Mouse (Mus musculus) G1E (cell line): ENCODE measurements around the gene Dap3. TPM values are rescaled to one million over a fixed set of nuclear protein-coding genes. Genes with fewer than 3 reads are reported as not detected.
"Not testable (repeated sequence)": the region's sequence is repeated elsewhere in the genome, so short reads cannot be mapped to it uniquely, and the experiment has no call there.

Source experiments
- ATAC-seq: 2 replicates; pipeline ENCODE4 v1.8.0; 2016; ENCODE audit warnings: mild to moderate bottlenecking; ENCODE audit not compliant: insufficient number of reproducible peaks, poor library complexity, low FRiP score, severe bottlenecking; ENCODE audit errors: extremely low read depth
- DNase-seq: peaks from one replicate; pipeline ENCODE4 v3.0.0; 2012; ENCODE audit warnings: low spot score
- H3K27me3 ChIP-seq: 2 replicates; pipeline ENCODE4 v1.6.1; 2012; ENCODE audit warnings: mild to moderate bottlenecking, low read length, inconsistent platforms; ENCODE audit not compliant: insufficient read depth
- H3K36me3 ChIP-seq: replicated peaks from 2 replicates; pipeline ENCODE3; 2012; ENCODE audit warnings: mild to moderate bottlenecking, inconsistent platforms
- H3K4me1 ChIP-seq: 2 replicates; pipeline ENCODE4 v1.6.1; 2012; ENCODE audit warnings: low read depth, low read length, inconsistent platforms, mixed read lengths; ENCODE audit not compliant: insufficient read depth
- H3K4me3 ChIP-seq: 2 replicates; pipeline ENCODE4 v1.5.1; 2012; ENCODE audit warnings: low read depth, mild to moderate bottlenecking, inconsistent platforms, low read length, moderate library complexity, mixed read lengths
- H3K9me3 ChIP-seq: replicated peaks from 2 replicates; pipeline ENCODE4 v1.6.1; 2012; ENCODE audit warnings: inconsistent platforms
- CTCF ChIP-seq: IDR thresholded peaks from 2 replicates; pipeline ENCODE4 v1.5.1; 2012; ENCODE audit warnings: low read depth, low read length, inconsistent platforms, mixed read lengths
- GATA1 ChIP-seq: IDR thresholded peaks from 2 replicates; pipeline ENCODE4 v1.6.1; 2012; ENCODE audit warnings: borderline replicate concordance, low read length, inconsistent platforms, mixed read lengths
- GATA2 ChIP-seq: IDR thresholded peaks from 2 replicates; pipeline ENCODE4 v1.6.1; 2012; ENCODE audit warnings: low read depth, low read length, inconsistent platforms, borderline replicate concordance
- POLR2AphosphoS5 ChIP-seq: IDR thresholded peaks from 2 replicates; pipeline ENCODE4 v1.6.1; 2012; ENCODE audit warnings: low read depth, low read length, inconsistent platforms; ENCODE audit not compliant: insufficient replicate concordance
- TAL1 ChIP-seq: conservative IDR thresholded peaks from 2 replicates; pipeline ENCODE4 v1.6.1; 2012; ENCODE audit warnings: low read depth, low read length, inconsistent platforms, mixed read lengths
- polyA plus RNA-seq: library from polyadenylated mRNA; stranded (reverse); fragments of >175 nt; gene quantifications from 2 replicates; pipeline ENCODE4 v1.2.3, GENCODE M21; 2012
- total RNA-seq, 2 experiments: library from RNA; stranded (forward) in 1 of 2; stranded (reverse) in 1 of 2; fragments of 200-1000 nt in 1 of 2; fragments of >200 nt in 1 of 2; fragmentation: Nextera tagmentation in 1 of 2; gene quantifications; 2 replicates each; pipeline ENCODE4 v1.2.3; 2014 to 2017

Gene Dap3
- 77.9 and 106 TPM in 2 replicates for total RNA-seq (2014; fragmentation: Nextera tagmentation)
- 141 and 157 TPM in 2 replicates for total RNA-seq (2017)
- polyA plus RNA-seq, result 99.4 and 157 TPM in 2 replicates

GRCm38 (mm10) chr3:88950576-88951326, at the start of gene Dap3, which contains the start of gene Ash1l:
Dap3 (minus strand) TSS chr3:88951181.
Ash1l (plus strand) TSS chr3:88950622.
- H3K4me1 ChIP-seq, result peaks cover 40% of the 10 kb centered on the region
- H3K4me3 ChIP-seq, result peak within 1 kb of the TSS; percentile 93
- TF ChIP-seq TAL1, result no peak
- no peak for TF ChIP-seq GATA2
- TF ChIP-seq GATA1, result no peak
- no peak for TF ChIP-seq CTCF
- no peak for TF ChIP-seq POLR2AphosphoS5
- H3K36me3 ChIP-seq, result peaks cover 31% of the 10 kb centered on the region
- DNase-seq, result peak; percentile 76
- ATAC-seq, result peak; percentile 43
- H3K9me3 ChIP-seq, result no peaks in the 10 kb centered on the region
- H3K27me3 ChIP-seq, result no peaks in the 10 kb centered on the region

GRCm38 (mm10) chr3:88992793-88993192, 41.8 kb upstream of the Dap3 start:
- TF ChIP-seq POLR2AphosphoS5, result no peak
- no peak for TF ChIP-seq CTCF
- no peak for TF ChIP-seq GATA1
- no peak for TF ChIP-seq GATA2
- TF ChIP-seq TAL1, result no peak
- no peaks in the 10 kb centered on the region for H3K9me3 ChIP-seq
- ATAC-seq (no peak), DNase-seq (no peak)
- no peaks in the 10 kb centered on the region; the same call in 1 of the 2 replicates for H3K4me1 ChIP-seq
- H3K27me3 ChIP-seq, result no peaks in the 10 kb centered on the region
- peaks cover 44% of the 10 kb centered on the region for H3K36me3 ChIP-seq
- no peak overlapping the region for H3K4me3 ChIP-seq

GRCm38 (mm10) chr3:88983921-88984381, 33.0 kb upstream of the Dap3 start:
- DNase-seq (no peak), ATAC-seq (no peak)
- Histone ChIP-seq H3K9me3 (no peaks in the 10 kb centered on the region), H3K27me3 (no peaks in the 10 kb centered on the region), H3K36me3 (peaks cover 73% of the 10 kb centered on the region), H3K4me1 (no peaks in the 10 kb centered on the region), H3K4me3 (no peak overlapping the region)
- TF ChIP-seq GATA1 (no peak), POLR2AphosphoS5 (no peak), GATA2 (no peak), CTCF (no peak), TAL1 (no peak)

DNA sequence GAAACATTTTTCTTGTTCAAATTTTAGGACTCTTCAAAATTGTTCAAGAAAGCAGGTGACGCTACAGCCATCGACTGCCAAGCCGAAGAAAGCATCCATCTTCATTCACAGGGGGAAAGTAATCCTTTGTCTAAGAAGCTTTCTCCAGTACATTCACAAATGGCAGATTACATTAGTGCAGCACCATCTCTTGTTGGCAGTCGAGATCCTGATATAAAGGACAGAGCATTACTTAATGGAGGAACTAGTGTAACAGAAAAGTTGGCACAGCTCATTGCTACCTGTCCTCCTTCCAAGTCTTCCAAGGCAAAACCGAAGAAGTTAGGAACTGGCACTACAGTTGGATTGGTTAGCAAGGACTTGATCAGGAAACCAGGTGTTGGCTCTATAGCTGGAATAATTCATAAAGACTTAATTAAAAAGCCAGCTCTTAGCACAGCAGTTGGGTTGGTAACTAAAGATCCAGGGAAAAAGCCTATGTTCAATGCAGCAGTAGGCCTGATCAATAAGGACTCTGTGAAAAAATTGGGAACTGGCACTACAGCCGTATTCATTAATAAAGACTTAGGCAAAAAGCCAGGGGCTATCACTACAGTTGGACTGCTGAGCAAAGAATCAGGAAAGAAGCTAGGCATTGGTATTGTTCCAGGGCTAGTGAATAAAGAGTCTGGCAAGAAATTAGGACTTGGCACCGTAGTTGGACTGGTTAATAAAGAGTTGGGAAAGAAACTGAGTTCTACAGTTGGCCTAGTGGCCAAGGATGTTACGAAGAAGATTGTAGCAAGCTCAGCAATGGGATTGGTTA, 30.4 kb upstream of the Dap3 start:
- peaks cover 62% of the 10 kb centered on the region for H3K36me3 ChIP-seq
- DNase-seq (no peak), ATAC-seq (no peak)
- no peaks in the 10 kb centered on the region for H3K4me1 ChIP-seq
- H3K9me3 ChIP-seq, result no peaks in the 10 kb centered on the region; the same call in 1 of the 2 replicates
- no peak for TF ChIP-seq POLR2AphosphoS5
- no peak for TF ChIP-seq CTCF
- no peak for TF ChIP-seq GATA2
- TF ChIP-seq GATA1, result no peak
- TF ChIP-seq TAL1, result no peak
- H3K27me3 ChIP-seq, result no peaks in the 10 kb centered on the region
- H3K4me3 ChIP-seq, result no peak overlapping the region

DNA sequence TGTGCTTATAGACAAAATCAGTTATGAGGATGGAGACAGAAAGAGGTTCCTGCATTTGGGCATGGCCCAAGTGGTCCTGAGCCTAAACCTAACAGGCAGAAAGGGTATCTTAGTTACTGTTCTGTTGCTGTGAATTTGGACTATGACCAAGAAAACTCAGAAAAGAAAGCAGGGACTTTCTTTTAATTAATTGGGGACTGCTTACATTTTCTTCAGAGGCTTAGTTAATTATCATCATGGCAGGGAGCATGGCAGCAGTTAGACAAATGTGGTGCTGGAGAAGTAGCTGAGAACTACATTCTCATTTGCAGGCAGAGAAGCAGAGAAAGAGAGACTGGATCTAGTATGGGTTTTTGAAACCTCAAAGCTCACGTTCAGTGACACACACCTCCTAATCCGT, 24.0 kb upstream of the Dap3 start:
- no peak overlapping the region for H3K4me3 ChIP-seq
- TF ChIP-seq GATA1 (no peak), POLR2AphosphoS5 (no peak), TAL1 (no peak), CTCF (no peak), GATA2 (no peak)
- ATAC-seq, result no peak

GRCm38 (mm10) chr3:88963211-88963610, 12.2 kb upstream of the Dap3 start:
- H3K4me3 ChIP-seq, H3K9me3 ChIP-seq, H3K27me3 ChIP-seq, ATAC-seq, DNase-seq: not testable (repeated sequence)
- Histone ChIP-seq H3K36me3 (peaks cover 45% of the 10 kb centered on the region), H3K4me1 (peaks cover 20% of the 10 kb centered on the region)

More for the DNA sequence above, 24.0 kb upstream of the Dap3 start:
- Histone ChIP-seq H3K36me3 (peaks cover 40% of the 10 kb centered on the region), H3K9me3 (no peaks in the 10 kb centered on the region; the same call in 1 of the 2 replicates), H3K27me3 (no peaks in the 10 kb centered on the region), H3K4me1 (no peaks in the 10 kb centered on the region)
- DNase-seq, result no peak
